Mouse (Mus musculus) embryonic facial prominence, embryonic 13.5 days (tissue): Measurements from ENCODE around the gene Spdye4b. TPM values are rescaled to one million over a fixed set of nuclear protein-coding genes. Genes with fewer than 3 reads are reported as not detected.

ENCODE experiments used
- microRNA-seq: library from miRNA; unstranded; fragments of <30 nt; microRNA quantifications from one replicate; pipeline ENCODE4, GENCODE M21; 2016
- polyA plus RNA-seq: library from polyadenylated mRNA; unstranded; fragments of >200 nt; fragmentation: Nextera tagmentation; extraction: Ambion mirVana; gene quantifications from 2 replicates; pipeline ENCODE4 v1.2.1, GENCODE M21; 2015

Spdye4b gene
- polyA plus RNA-seq, 1 experiment from 2014 or later, result not detected

Small RNA genes lying within 50 kb of the gene (microRNA-seq; reads per million reads assigned to microRNA genes)
- gene Gm44405, result not detected

Other genes starting within 250 kb of the Spdye4b start
- gene Fscn1, start 220.7 kb upstream of the Spdye4b start, polyA plus RNA-seq, result 392 and 441 TPM in 2 replicates
- gene Rnf216, start 68.0 kb upstream of the Spdye4b start, polyA plus RNA-seq, result 51.1 and 51.3 TPM in 2 replicates
- gene Olfr718-ps1, start 33.4 kb upstream of the Spdye4b start, polyA plus RNA-seq, result 0.06 and 0.36 TPM in 2 replicates
- 19.0 and 21.2 TPM in 2 replicates for gene Rbak, start 242 bp upstream of the Spdye4b start, polyA plus RNA-seq
- not detected in 2 replicates for gene Spdye4a, start 45.9 kb downstream of the Spdye4b start, polyA plus RNA-seq
- 23.0 and 24.4 TPM in 2 replicates for gene Zfp12, start 54.1 kb downstream of the Spdye4b start, polyA plus RNA-seq
- 4.5 and 4.7 TPM in 2 replicates for gene Zfp316, start 89.0 kb downstream of the Spdye4b start, polyA plus RNA-seq
- 0.32 and 0.34 TPM in 2 replicates for gene Zfp853, start 112.6 kb downstream of the Spdye4b start, polyA plus RNA-seq
- gene E130309D02Rik, start 134.3 kb downstream of the Spdye4b start, polyA plus RNA-seq, result 35.6 and 39.9 TPM in 2 replicates
- gene Zdhhc4, start 148.2 kb downstream of the Spdye4b start, polyA plus RNA-seq, result 79.9 and 84.5 TPM in 2 replicates
- 0.52 and 1.1 TPM in 2 replicates for gene Grid2ip, start 176.3 kb downstream of the Spdye4b start, polyA plus RNA-seq
- gene Kdelr2, start 222.8 kb downstream of the Spdye4b start, polyA plus RNA-seq, result 355 and 381 TPM in 2 replicates